12 mouse cellular contexts compared by ENCODE assay signal in the genomic region with DNA sequence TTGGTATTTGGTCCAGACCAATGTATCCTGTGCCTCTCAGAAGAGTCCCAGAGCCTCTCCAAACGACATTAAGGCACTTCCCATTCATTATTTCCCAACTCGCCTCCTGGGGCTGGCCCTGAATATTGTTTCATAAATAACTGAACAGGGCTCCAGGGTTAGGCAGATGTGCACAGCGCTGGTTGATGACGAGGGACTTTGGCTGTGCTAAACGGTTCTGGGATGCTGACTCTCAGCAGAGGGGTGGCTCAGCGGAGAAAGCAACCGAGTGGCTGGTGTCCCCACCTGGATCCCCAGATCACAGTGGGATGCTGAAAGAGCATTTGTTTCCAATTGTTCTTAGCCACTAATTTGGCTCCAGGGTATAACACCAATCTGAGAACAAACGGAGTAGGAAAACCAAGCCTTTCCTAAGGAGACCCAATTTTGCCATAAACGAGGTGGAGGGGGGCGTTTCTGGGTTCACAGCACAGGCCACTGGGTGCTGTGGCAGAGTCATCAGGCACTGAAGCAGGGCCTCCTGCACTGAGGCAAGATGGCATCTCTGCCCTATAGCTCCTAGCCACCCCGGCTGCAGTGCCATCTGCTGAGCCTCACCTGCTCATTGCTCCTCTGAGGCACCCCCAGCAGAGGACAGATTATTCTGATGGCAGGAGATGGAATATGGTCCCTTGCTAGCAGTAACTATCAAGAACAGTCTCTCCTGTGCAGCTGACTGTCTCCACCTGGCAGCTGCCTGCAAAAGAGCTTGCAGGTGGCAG. TPM values are rescaled to one million over a fixed set of nuclear protein-coding genes. Genes with fewer than 3 reads are reported as not detected.
DNase-seq lines count a peak whose midpoint lies in the region; ATAC-seq and TF ChIP-seq lines count a peak whose summit lies in the region.
"Had no signal": no experiment of that assay in that cellular context is flagged by ENCODE, and none has a peak within 500 bp of the region (broad histone marks: within the 10 kb centered on the region; RNA-seq: fewer than 3 reads in every experiment).

No protein-coding gene starts in this region.

- H3K27ac ChIP-seq in gastrocnemius, adult 2 months: no peak overlapping the region
- H3K27ac ChIP-seq in embryonic facial prominence, embryonic 10.5 days (replicated peaks): peak overlapping the region; percentile 84
- 0 out of 2 replicates have a peak overlapping the region, but pooled peaks have one; percentile 10 for H3K27ac ChIP-seq in limb, embryonic 10.5 days
- H3K27ac ChIP-seq in kidney, embryonic 14.5 days (ENCODE audit: low read depth, low read length): no peak overlapping the region
- H3K27ac ChIP-seq in layer of hippocampus, adult 2 months: no peak overlapping the region
- H3K27ac ChIP-seq: embryonic facial prominence, embryonic 13.5 days; heart, embryonic 13.5 days had no signal

- no peak overlapping the region for H3K4me3 ChIP-seq in gastrocnemius, adult 2 months
- no peak overlapping the region for H3K4me3 ChIP-seq in embryonic facial prominence, embryonic 10.5 days
- no peak overlapping the region for H3K4me3 ChIP-seq in limb, embryonic 10.5 days
- H3K4me3 ChIP-seq in kidney, embryonic 14.5 days (ENCODE audit: low read length): no peak overlapping the region
- H3K4me3 ChIP-seq in layer of hippocampus, adult 2 months: no peak overlapping the region
- H3K4me3 ChIP-seq: embryonic facial prominence, embryonic 13.5 days; heart, embryonic 13.5 days had no signal

- no peak for ATAC-seq in kidney, embryonic 14.5 days (ENCODE audit: low FRiP score, low TSS enrichment)
- ATAC-seq: forebrain, postnatal 0 days; intestine, postnatal 0 days had no signal

- DNase-seq in gastrocnemius, adult 2 months: peak; percentile 60
- no peak for DNase-seq in gastrocnemius, postnatal 10 days
- DNase-seq in cerebellum, adult 11-12 months: peak; percentile 38
- DNase-seq in embryonic facial prominence, embryonic 10.5 days (ENCODE audit: low spot score): no peak
- no peak for DNase-seq in limb, embryonic 10.5 days (ENCODE audit: low spot score)
- no peak for DNase-seq in urinary bladder, postnatal 25 days (ENCODE audit: low spot score)
- DNase-seq in layer of hippocampus, adult 2 months (ENCODE audit: low spot score in 2 of 2): no peak
- DNase-seq: forebrain, postnatal 0 days had no signal

- no peak for TF ChIP-seq CTCF in gastrocnemius, adult 2 months (IDR thresholded peaks at IDR 0.05)
- TF ChIP-seq CTCF in layer of hippocampus, adult 2 months (conservative IDR thresholded peaks at IDR 0.05): no peak

- H3K27me3 ChIP-seq in embryonic facial prominence, embryonic 10.5 days (replicated peaks; ENCODE audit: low read depth, poor library complexity, severe bottlenecking): no peaks in the 10 kb centered on the region
- peaks cover 31% of the 10 kb centered on the region for H3K27me3 ChIP-seq in limb, embryonic 10.5 days (ENCODE audit: low read depth, poor library complexity, severe bottlenecking)
- H3K27me3 ChIP-seq in kidney, embryonic 14.5 days (ENCODE audit: control insufficient read depth, insufficient read depth, low read length): no peaks in the 10 kb centered on the region
- H3K27me3 ChIP-seq: embryonic facial prominence, embryonic 13.5 days; heart, embryonic 13.5 days had no signal

- intact Hi-C loops in gastrocnemius, adult 2 months (cut with DNase I): no loop called here

- peaks cover 6% of the 10 kb centered on the region; the same call in 1 of the 2 replicates for H3K36me3 ChIP-seq in embryonic facial prominence, embryonic 10.5 days (replicated peaks)
- no peaks in the 10 kb centered on the region for H3K36me3 ChIP-seq in limb, embryonic 10.5 days
- H3K36me3 ChIP-seq in kidney, embryonic 14.5 days (ENCODE audit: control insufficient read depth, insufficient read depth, low read length): no peaks in the 10 kb centered on the region
- H3K36me3 ChIP-seq: embryonic facial prominence, embryonic 13.5 days; heart, embryonic 13.5 days had no signal

- no peaks in the 10 kb centered on the region for H3K9me3 ChIP-seq in embryonic facial prominence, embryonic 10.5 days
- no peaks in the 10 kb centered on the region for H3K9me3 ChIP-seq in limb, embryonic 10.5 days (replicated peaks)
- H3K9me3 ChIP-seq in kidney, embryonic 14.5 days (ENCODE audit: control insufficient read depth, low read length): no peaks in the 10 kb centered on the region
- H3K9me3 ChIP-seq: embryonic facial prominence, embryonic 13.5 days; heart, embryonic 13.5 days had no signal

- 31% methylated on average over 11 of the region's 11 CpGs for whole genome bisulfite sequencing in embryonic facial prominence, embryonic 10.5 days
- WGBS in limb, embryonic 10.5 days: 33% methylated on average over 11 of the region's 11 CpGs
- 48% methylated on average over 11 of the region's 11 CpGs for WGBS in kidney, embryonic 14.5 days

- H3K9ac ChIP-seq in kidney, embryonic 14.5 days (ENCODE audit: low read depth, low read length): no peak overlapping the region
- H3K9ac ChIP-seq: embryonic facial prominence, embryonic 13.5 days; forebrain, postnatal 0 days; heart, embryonic 13.5 days had no signal

- H3K4me1 ChIP-seq in embryonic facial prominence, embryonic 10.5 days: peaks cover 82% of the 10 kb centered on the region
- H3K4me1 ChIP-seq in limb, embryonic 10.5 days: peaks cover 49% of the 10 kb centered on the region
- peaks cover 32% of the 10 kb centered on the region for H3K4me1 ChIP-seq in kidney, embryonic 14.5 days (ENCODE audit: control insufficient read depth, insufficient read depth, low read length)

- H3K4me2 ChIP-seq in kidney, embryonic 14.5 days (replicated peaks; ENCODE audit: low read depth, low read length): no peak overlapping the region
- H3K4me2 ChIP-seq: embryonic facial prominence, embryonic 13.5 days; heart, embryonic 13.5 days had no signal

RNA-seq across cellular contexts. Expression of a gene that starts 52.8 kb away (rescaled TPM):
- 10 to 100 TPM; 35.4 to 40.7 TPM for total RNA-seq in gastrocnemius, adult 2 months (2021)
- total RNA-seq in gastrocnemius, postnatal 10 days (2021): 10 to 100 TPM; 27.9 TPM
- 32.7 and 33.0 TPM in 2 replicates for polyA plus RNA-seq in embryonic facial prominence, embryonic 10.5 days (2016; fragmentation: Nextera tagmentation; extraction: Ambion mirVana)
- 6.2 and 11.7 TPM in 2 replicates for polyA plus RNA-seq in limb, embryonic 10.5 days (2016; fragmentation: Nextera tagmentation; extraction: Ambion mirVana)
- polyA plus RNA-seq in kidney, embryonic 14.5 days (2014; fragmentation: Nextera tagmentation; extraction: Ambion mirVana): 5.4 and 5.5 TPM in 2 replicates
- total RNA-seq in layer of hippocampus, adult 2 months (2021): 10 to 100 TPM; 41.1 to 41.2 TPM

Comparison
In these comparisons a context has a peak if more than half of its experiments do, and no peak if none do; other contexts are left out.
1. DNase-seq: peak in gastrocnemius, adult 2 months (single experiment) and cerebellum, adult 11-12 months (single experiment); none in gastrocnemius, postnatal 10 days (single experiment), embryonic facial prominence, embryonic 10.5 days (single experiment), limb, embryonic 10.5 days (single experiment), urinary bladder, postnatal 25 days (single experiment) and layer of hippocampus, adult 2 months (0 of 2).
2. H3K27ac ChIP-seq: peak in embryonic facial prominence, embryonic 10.5 days (single experiment) and limb, embryonic 10.5 days (single experiment); none in gastrocnemius, adult 2 months (single experiment), kidney, embryonic 14.5 days (single experiment) and layer of hippocampus, adult 2 months (single experiment).